Mouse (Mus musculus): Measurements from ENCODE around the gene Arid3b.

Gene Arid3b

DNA sequence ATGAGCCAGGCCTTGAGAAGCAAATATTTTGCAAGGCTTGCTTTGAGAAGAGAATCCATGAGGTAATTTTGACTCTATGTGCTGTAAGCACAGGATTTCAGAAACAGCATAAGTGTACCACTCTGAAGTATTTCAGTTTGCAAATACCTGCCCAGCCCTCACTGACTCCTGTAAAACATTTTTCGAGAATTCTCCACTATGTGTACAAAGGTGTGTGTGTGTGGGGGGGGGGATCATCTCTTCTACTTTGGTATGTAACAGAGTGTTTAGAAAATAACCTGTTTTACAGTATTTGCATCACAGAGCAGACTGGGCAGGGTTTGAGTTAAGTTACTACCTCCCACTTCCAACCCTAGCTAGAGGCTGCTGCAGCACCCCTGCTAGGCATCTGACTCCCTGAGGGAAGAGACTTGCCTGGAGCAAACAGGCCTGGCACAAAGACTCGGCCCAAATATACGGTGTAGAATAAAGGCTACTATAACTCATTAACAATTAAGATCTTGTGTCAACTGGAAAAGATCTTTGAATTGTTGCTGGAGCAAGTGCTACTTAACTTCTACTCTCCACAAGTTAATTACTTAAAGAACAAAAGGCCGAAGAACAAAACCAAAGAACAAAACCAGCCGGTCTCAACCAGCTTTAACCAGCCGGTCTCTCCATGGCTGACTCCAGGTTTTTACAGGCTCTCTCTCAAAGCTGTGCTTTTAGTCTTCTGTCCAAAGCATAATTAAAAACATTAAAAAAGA lies 6.6 kb downstream of the Arid3b start:
- no peak for DNase-seq (ENCODE audit: low read depth, low spot score)

DNA sequence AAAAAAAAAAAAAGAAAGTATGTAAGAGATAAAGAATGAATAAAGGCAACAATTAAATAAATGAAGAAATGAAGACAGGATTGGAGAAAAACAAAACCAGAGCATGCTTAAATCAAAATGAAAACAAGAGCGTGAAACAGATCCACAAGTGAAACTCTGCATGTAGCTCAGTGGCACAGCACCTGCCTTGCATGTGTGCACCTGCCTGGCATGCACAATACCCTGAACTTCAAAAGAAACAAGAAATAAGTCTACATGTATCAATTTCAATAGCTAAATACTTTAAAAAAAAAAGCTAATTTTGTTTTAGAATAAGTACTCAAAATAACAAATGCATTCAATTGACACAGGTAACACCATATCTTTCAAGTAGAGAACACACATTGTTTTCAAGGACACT lies 13.2 kb downstream of the Arid3b start:
- no peak for DNase-seq (ENCODE audit: low read depth, low spot score)

DNA sequence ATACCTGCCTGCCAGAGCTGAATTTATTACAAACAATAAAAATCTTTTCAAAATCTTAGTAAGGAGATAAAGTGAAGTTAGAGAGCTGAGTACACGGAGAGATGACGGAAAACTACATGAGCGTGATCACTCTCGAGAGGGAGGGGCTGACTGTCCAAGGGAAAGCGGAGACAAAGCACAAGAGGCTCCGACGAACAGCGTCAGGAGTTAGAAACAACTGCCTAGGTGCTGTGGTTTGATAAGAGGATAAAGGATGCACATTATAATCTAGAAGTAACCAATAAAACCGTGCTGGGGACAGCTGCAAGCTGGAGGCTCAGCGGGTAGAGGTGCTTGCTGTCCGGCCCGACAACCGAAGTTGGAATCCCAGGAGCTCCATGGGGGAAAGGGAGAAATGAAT lies 13.8 kb downstream of the Arid3b start:
- no peak for DNase-seq (ENCODE audit: low read depth, low spot score)

DNA sequence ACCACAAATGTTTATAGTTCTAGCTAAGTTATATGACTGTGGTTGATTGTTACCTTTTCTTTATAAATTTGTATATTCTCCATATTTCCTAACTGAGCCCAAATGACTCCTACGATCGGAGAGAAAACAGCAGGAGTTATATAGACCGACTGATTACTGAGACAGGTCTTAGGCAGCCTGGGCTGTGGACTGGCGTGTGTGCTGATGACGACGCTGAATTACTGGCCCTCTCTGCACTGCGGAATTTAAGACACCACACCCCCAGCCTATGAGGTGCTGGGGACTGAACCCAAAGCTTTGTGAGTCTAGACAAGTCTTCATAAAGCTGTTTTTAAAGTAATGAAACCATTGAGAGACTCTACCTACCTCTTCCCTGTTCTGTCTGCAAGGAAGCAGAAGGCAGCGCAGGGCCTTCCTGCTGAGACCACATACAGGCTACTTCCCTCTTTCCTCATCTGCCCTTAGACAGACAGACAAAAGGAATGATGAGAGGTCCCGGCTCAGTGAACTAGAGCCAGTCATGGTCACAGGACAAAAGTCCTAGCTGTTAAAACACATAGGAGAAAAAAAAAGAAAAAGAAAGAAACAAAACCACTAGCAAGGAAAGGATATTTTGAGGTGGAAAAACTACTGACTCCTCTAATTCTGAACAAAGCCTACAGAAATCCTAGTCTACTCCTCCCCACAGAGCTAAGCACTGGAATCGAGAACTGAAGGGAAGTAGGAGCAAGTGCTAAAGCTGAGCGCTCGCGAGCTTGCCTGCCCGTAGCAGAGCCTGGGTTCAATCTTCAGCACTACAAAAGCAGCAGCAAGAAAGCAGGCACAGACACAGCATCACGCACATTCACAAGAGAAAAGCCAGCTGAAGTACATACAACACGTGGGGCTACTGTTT lies 16.2 kb downstream of the Arid3b start:
- no peak for DNase-seq (ENCODE audit: low read depth, low spot score)

GRCm38 (mm10) chr9:57817220-57817667 lies 19.3 kb downstream of the Arid3b start:
- no peak for DNase-seq (ENCODE audit: low read depth, low spot score)

DNA sequence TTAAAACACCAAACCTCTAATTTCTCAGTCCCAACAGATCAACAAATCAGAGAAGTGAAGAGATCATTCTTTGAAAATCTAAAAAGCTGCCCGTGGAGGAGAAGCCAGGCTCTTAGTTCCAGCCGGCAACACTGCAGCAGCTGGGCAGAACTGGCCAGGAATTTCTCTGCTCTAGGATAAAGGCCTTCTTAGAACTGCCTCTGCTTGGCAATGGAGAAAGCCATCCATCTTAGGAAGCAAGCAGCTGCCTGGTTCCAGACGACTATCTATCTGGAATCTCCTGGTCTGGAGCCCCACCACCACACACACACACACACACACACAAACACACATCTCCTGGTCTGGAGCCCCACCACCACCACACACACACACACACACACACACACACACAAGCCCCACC lies 21.7 kb downstream of the Arid3b start:
- DNase-seq (ENCODE audit: low read depth, low spot score): no peak

GRCm38 (mm10) chr9:57814014-57814413 lies 22.6 kb downstream of the Arid3b start:
- no peak for DNase-seq (ENCODE audit: low read depth, low spot score)

GRCm38 (mm10) chr9:57811793-57812733 lies 24.5 kb downstream of the Arid3b start:
- DNase-seq (ENCODE audit: low read depth, low spot score): no peak

DNA sequence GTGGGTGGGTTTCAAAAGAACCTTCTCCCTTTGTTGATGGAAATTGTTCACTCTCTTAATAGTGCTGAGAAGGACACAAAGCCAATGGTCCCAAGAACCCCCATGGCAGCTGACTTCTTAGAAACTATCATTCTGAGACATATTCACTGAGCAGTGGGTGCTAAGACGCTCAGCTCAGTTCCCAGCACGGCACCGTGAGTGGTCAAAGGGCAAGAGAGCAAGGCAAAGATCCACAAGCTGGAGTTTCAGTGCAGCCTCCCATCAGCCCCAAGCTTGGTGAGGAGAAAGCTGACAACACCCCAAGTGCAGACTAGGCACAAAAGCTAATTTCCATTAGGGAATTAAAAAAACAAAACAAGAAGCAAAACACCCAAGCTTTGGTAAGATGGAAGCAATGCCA lies 25.9 kb downstream of the Arid3b start:
- DNase-seq (ENCODE audit: low read depth, low spot score): no peak

DNA sequence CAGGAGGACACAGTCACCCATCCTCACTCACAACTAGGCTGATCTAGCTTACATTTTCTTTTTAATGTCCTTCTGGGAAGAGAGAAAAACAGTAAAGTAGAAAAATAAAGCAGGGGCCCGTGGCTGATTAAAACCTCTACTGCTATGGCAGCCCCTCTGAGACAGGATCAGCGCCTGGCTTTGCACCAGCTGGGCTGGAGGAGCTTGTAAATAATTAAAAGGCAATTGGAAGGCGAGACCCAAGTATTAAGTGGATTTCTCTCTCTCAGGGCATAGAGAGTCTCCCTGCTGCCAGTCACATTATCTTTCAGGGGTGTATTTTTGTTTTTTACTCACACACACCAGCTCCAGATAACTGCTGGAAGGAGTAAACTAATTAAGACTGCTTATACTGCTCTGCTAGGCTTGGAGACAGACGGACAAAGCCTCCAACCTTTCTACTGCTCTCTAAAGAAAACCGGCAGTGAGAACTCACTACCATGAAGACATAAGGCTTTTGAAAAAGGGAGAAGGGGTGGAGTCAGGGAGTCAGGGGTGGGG lies 27.8 kb downstream of the Arid3b start:
- no peak for DNase-seq (ENCODE audit: low read depth, low spot score)

DNA sequence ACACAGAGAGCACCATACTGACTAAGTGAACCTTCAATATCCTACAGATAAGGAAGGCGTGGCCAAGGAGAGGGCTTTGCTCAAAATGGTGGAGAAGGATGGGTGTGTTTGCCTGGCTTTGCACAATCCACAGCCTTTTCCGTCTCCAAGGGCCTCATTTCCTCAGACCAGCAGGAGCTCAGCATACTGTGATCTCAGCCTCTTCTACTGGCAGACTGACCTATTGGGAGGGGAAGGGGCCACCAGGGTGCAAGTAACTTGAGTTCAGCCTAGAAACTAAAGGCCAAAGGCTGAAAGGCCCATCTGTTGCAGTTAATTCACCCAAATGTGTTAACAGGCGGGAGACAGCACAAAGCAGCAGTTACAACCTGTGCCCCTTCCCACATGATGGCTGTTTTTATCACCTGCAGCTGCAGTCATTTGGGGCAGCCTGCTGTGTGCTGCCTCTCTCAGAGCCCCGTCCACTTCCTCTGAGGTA lies 29.4 kb downstream of the Arid3b start:
- DNase-seq (ENCODE audit: low read depth, low spot score): no peak

DNA sequence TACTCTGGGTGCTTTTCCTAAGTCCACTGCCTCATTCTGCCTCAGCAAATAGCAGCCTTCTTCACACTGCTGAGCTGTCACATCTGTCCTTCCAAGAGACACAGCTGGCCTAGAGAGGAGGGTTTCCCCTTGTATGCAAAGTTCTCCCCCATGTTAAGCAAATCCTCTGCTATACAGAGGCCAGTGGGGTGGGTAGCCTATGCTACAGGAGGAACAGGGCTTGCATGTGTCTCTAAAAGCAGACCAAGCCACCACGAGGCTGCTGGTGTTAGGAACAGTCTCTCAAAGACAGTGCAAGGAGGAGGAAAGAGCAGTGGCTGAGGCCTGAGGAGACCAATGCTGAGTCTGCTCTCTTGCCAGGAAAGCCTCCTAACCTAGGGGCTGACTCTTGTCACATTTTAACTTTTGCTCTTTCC lies 30.5 kb downstream of the Arid3b start:
- DNase-seq (ENCODE audit: low read depth, low spot score): no peak

- DNase-seq (ENCODE audit: low read depth, low spot score): no peak
Observed at GRCm38 (mm10) chr9:57805087-57805737, 31.4 kb downstream of the Arid3b start.

DNA sequence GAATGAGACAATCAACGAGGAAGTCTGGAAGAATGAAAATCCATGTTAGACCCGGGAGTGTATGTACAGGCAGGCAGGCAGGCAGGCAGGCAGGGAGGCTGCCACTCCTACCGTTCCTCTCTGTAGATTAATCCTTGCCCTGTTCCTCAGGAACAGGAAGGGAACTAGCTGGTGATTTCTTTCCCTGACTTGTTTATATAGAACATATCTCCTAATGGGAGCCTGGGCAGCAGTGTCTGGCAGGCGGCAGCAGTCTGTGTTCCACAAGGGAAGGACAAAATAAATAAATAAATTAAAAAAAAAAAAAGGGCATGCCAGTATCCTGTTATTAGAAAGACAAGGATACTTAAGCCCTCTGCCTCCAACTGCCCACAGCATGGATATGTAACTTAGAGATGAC lies 32.8 kb downstream of the Arid3b start:
- no peak for DNase-seq (ENCODE audit: low read depth, low spot score)

DNA sequence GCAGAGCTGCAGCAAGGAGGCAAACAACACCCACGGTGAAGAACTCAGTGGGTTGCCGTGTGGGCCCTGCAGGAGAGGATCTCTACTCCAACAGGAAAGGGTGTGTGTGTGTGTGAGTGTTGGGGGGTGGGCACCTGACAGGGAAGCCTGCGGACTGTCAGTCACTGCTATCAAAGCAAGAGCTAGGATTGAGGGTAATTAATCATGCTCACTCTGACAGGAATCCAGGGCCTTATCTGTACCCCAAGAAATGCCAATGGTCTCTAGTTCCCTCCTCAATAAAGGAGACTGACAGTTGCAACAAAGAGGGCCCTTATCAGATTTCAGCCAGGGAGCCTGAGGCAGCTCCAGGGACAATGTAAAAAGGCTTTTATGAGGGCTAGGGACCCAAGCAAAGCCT lies 33.5 kb downstream of the Arid3b start:
- no peak for DNase-seq (ENCODE audit: low read depth, low spot score)

GRCm38 (mm10) chr9:57800325-57800975 lies 36.1 kb downstream of the Arid3b start:
- DNase-seq (ENCODE audit: low read depth, low spot score): no peak

DNA sequence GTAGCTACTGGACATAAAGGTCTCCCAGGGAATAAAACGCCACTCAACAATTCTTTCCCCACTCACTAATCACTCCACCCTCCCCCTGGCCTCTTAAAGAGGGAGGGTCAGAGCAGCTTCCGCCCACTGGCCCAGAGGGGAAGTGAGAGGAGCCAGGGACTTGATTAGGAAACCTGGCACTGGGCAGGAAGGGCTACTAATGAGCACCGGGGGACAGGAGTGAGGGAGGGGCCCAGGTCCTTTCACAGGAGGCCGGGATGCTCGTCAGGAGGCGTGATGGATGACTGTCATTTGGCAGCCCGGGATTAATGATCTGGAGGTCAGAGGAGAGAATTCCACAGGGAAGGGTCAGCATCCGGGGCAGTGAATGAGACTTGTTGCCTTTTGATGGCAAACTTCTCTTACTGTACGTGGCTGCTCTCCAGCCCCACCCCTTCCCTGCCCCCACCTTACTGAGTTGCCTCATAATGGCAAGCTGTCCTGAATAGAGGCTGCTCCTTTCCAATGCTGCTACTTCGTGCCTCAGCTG lies 37.8 kb downstream of the Arid3b start:
- DNase-seq (ENCODE audit: low read depth, low spot score): no peak

GRCm38 (mm10) chr9:57797456-57797855 lies 39.1 kb downstream of the Arid3b start:
- DNase-seq (ENCODE audit: low read depth, low spot score): no peak

DNA sequence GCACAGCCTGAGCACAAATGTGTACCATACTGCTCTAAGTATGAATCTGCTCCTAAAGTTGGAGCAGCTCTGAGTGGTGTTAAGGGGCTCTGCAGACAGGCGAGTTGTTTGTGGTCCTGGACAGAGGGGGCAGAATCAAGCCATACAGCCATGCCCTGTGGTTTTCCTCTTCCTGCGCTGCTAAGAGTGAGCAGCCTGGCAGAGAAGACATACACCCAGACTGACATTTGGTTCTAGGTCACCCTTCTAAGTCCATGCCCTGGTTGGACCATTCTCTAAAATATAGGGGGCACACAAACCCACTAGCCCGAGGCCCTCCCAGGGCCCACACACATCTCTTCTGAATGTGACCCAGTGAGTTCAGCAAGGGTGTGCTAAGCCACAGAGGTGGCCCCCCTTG lies 46.9 kb downstream of the Arid3b start:
- DNase-seq (ENCODE audit: low read depth, low spot score): no peak

- DNase-seq (ENCODE audit: low read depth, low spot score): no peak
Observed at GRCm38 (mm10) chr9:57782656-57783055, 53.9 kb downstream of the Arid3b start.
